Mouse (Mus musculus): ENCODE measurements around the gene Rbm20.

The Rbm20 gene

GRCm38 (mm10) chr19:53670625-53671141, 6.4 kb upstream of the Rbm20 start:
- DNase-seq (ENCODE audit: low spot score in 2 of 2): no peak

- no peak for DNase-seq (ENCODE audit: low spot score in 2 of 2)
Measured at GRCm38 (mm10) chr19:53671432-53671831, 5.7 kb upstream of the Rbm20 start.

- DNase-seq (ENCODE audit: low spot score in 2 of 2): no peak
Measured at GRCm38 (mm10) chr19:53674131-53674925, 2.8 kb upstream of the Rbm20 start.

GRCm38 (mm10) chr19:53676228-53676627, 878 bp upstream of the Rbm20 start:
- no peak for DNase-seq (ENCODE audit: low spot score in 2 of 2)

- DNase-seq (ENCODE audit: low spot score in 2 of 2): no peak
Measured at GRCm38 (mm10) chr19:53679194-53679593, 2.1 kb downstream of the Rbm20 start.

- no peak for DNase-seq (ENCODE audit: low spot score in 2 of 2)
Measured at GRCm38 (mm10) chr19:53679981-53680380, 2.9 kb downstream of the Rbm20 start.

- DNase-seq (ENCODE audit: low spot score in 2 of 2): no peak
Measured at GRCm38 (mm10) chr19:53682427-53682826, 5.3 kb downstream of the Rbm20 start.

GRCm38 (mm10) chr19:53687592-53687991, 10.5 kb downstream of the Rbm20 start:
- DNase-seq (ENCODE audit: low spot score in 2 of 2): no peak

GRCm38 (mm10) chr19:53690816-53691215, 13.7 kb downstream of the Rbm20 start:
- DNase-seq (ENCODE audit: low spot score in 2 of 2): no peak

- no peak for DNase-seq (ENCODE audit: low spot score in 2 of 2)
Measured at GRCm38 (mm10) chr19:53694020-53694419, 16.9 kb downstream of the Rbm20 start.

GRCm38 (mm10) chr19:53696079-53696478, 19.0 kb downstream of the Rbm20 start:
- DNase-seq (ENCODE audit: low spot score in 2 of 2): no peak

GRCm38 (mm10) chr19:53696655-53697054, 19.5 kb downstream of the Rbm20 start:
- DNase-seq (ENCODE audit: low spot score in 2 of 2): no peak

GRCm38 (mm10) chr19:53697376-53698126, 20.4 kb downstream of the Rbm20 start:
- no peak for DNase-seq (ENCODE audit: low spot score in 2 of 2)

GRCm38 (mm10) chr19:53699671-53700070, 22.6 kb downstream of the Rbm20 start:
- no peak for DNase-seq (ENCODE audit: low spot score in 2 of 2)

- no peak for DNase-seq (ENCODE audit: low spot score in 2 of 2)
Measured at GRCm38 (mm10) chr19:53701434-53701833, 24.3 kb downstream of the Rbm20 start.

GRCm38 (mm10) chr19:53704895-53705823, 28.1 kb downstream of the Rbm20 start:
- peak; percentile 11 to 55 for DNase-seq (ENCODE audit: low spot score in 2 of 2)

- no peak for DNase-seq (ENCODE audit: low spot score in 2 of 2)
Measured at GRCm38 (mm10) chr19:53708401-53708800, 31.3 kb downstream of the Rbm20 start.

GRCm38 (mm10) chr19:53710861-53711260, 33.8 kb downstream of the Rbm20 start:
- DNase-seq (ENCODE audit: low spot score in 2 of 2): no peak

- DNase-seq (ENCODE audit: low spot score in 2 of 2): no peak
Measured at GRCm38 (mm10) chr19:53711261-53711890, 34.3 kb downstream of the Rbm20 start.

GRCm38 (mm10) chr19:53712297-53713025, 35.4 kb downstream of the Rbm20 start:
- no peak for DNase-seq (ENCODE audit: low spot score in 2 of 2)

GRCm38 (mm10) chr19:53713364-53713763, 36.3 kb downstream of the Rbm20 start:
- no peak for DNase-seq (ENCODE audit: low spot score in 2 of 2)
